10 mouse cellular contexts compared by ENCODE assay signal in genomic region chr4:40778656-40779055, GRCm38 (mm10). TPM values are rescaled to one million over a fixed set of nuclear protein-coding genes. Genes with fewer than 3 reads are reported as not detected.
DNase-seq lines count a peak whose midpoint lies in the region; ATAC-seq and TF ChIP-seq lines count a peak whose summit lies in the region.
"Had no signal": no experiment of that assay in that cellular context is flagged by ENCODE, and none has a peak within 500 bp of the region (broad histone marks: within the 10 kb centered on the region; RNA-seq: fewer than 3 reads in every experiment).

No protein-coding gene starts in this region.

- H3K4me1 ChIP-seq in lung, postnatal 0 days (ENCODE audit: insufficient read depth, low read depth, low read length), result peaks cover 3% of the 10 kb centered on the region; the same call in 1 of the 2 replicates
- H3K4me1 ChIP-seq in MEL (ENCODE audit: control insufficient read depth in 1 of 2, insufficient read depth in 2 of 2, low read length in 2 of 2), result peaks cover 8 to 54% of the 10 kb centered on the region in 2 experiments
- peaks cover 26% of the 10 kb centered on the region for H3K4me1 ChIP-seq in liver, postnatal 0 days (ENCODE audit: insufficient read depth)
- peaks cover 52% of the 10 kb centered on the region for H3K4me1 ChIP-seq in limb, embryonic 10.5 days

- peak; percentile 8 for TF ChIP-seq RAD21 in MEL (IDR thresholded peaks at IDR 0.05; ENCODE audit: low read depth, low read length)

- no peak overlapping the region for H3K4me2 ChIP-seq in lung, postnatal 0 days (replicated peaks; ENCODE audit: low read depth, low read length)
- H3K4me2 ChIP-seq in liver, postnatal 0 days (ENCODE audit: low read depth, low read length), result no peak overlapping the region

- H3K79me2 ChIP-seq in MEL (ENCODE audit: control insufficient read depth, insufficient read depth, low read length, poor library complexity), result no peaks in the 10 kb centered on the region

- H3K4me3 ChIP-seq in gastrocnemius, adult 2 months, result no peak overlapping the region
- H3K4me3 ChIP-seq in lung, postnatal 0 days (ENCODE audit: low read depth, low read length), result no peak overlapping the region
- H3K4me3 ChIP-seq in MEL (ENCODE audit: control insufficient read depth in 1 of 2, insufficient read depth in 1 of 2, low read depth in 2 of 2, low read length in 2 of 2), result no peak overlapping the region
- H3K4me3 ChIP-seq in liver, postnatal 0 days (ENCODE audit: low read depth, low read length), result no peak overlapping the region
- H3K4me3 ChIP-seq in limb, embryonic 10.5 days, result no peak overlapping the region

- no peak overlapping the region for H3K27ac ChIP-seq in gastrocnemius, adult 2 months
- H3K27ac ChIP-seq in lung, postnatal 0 days (ENCODE audit: low read length), result no peak overlapping the region
- no peak overlapping the region for H3K27ac ChIP-seq in MEL (ENCODE audit: control insufficient read depth, low read depth, low read length)
- no peak overlapping the region for H3K27ac ChIP-seq in liver, postnatal 0 days (ENCODE audit: low read depth)
- no peak overlapping the region for H3K27ac ChIP-seq in limb, embryonic 10.5 days

- TF ChIP-seq CTCF in gastrocnemius, adult 2 months (IDR thresholded peaks at IDR 0.05), result peak; percentile 61
- peak; percentile 44 for TF ChIP-seq CTCF in lung, postnatal 0 days (IDR thresholded peaks at IDR 0.05)
- peak; percentile 13 to 45 (median 29); a peak in 4 of 6 replicates for TF ChIP-seq CTCF in MEL (IDR thresholded peaks at IDR 0.05 in 2 of 3, conservative IDR thresholded peaks at IDR 0.05 in 1 of 3; ENCODE audit: control insufficient read depth in 1 of 3, insufficient read depth in 1 of 3, low read depth in 2 of 3, low read length in 3 of 3, poor library complexity in 1 of 3, severe bottlenecking in 1 of 3)
- TF ChIP-seq CTCF in liver, postnatal 0 days (IDR thresholded peaks at IDR 0.05; ENCODE audit: low read depth), result peak; percentile 36

- no peaks in the 10 kb centered on the region for H3K9me3 ChIP-seq in lung, postnatal 0 days (ENCODE audit: low read length)
- H3K9me3 ChIP-seq in MEL (replicated peaks; ENCODE audit: insufficient read depth, low read length), result no peaks in the 10 kb centered on the region
- H3K9me3 ChIP-seq in liver, postnatal 0 days (ENCODE audit: low read length), result no peaks in the 10 kb centered on the region
- no peaks in the 10 kb centered on the region for H3K9me3 ChIP-seq in limb, embryonic 10.5 days (replicated peaks)

- ATAC-seq in lung, postnatal 0 days, result no peak
- ATAC-seq in liver, postnatal 0 days, result no peak

- TF ChIP-seq EP300 in lung, postnatal 0 days (IDR thresholded peaks at IDR 0.05), result no peak
- TF ChIP-seq EP300 in MEL (IDR thresholded peaks at IDR 0.05; ENCODE audit: low read depth in 1 of 2, low read length in 2 of 2), result no peak
- no peak for TF ChIP-seq EP300 in liver, postnatal 0 days (IDR thresholded peaks at IDR 0.05; ENCODE audit: low read depth)

- no peaks in the 10 kb centered on the region for H3K36me3 ChIP-seq in lung, postnatal 0 days (ENCODE audit: insufficient read depth, low read length)
- H3K36me3 ChIP-seq in MEL (ENCODE audit: control insufficient read depth in 1 of 2, insufficient read depth in 2 of 2, low read length in 2 of 2), result peaks cover 0 to 43% of the 10 kb centered on the region in 2 experiments; a peak in 2 of 4 replicates
- no peaks in the 10 kb centered on the region for H3K36me3 ChIP-seq in liver, postnatal 0 days (replicated peaks; ENCODE audit: insufficient read depth, low read length)
- H3K36me3 ChIP-seq in limb, embryonic 10.5 days, result no peaks in the 10 kb centered on the region

- H3K27me3 ChIP-seq in lung, postnatal 0 days (replicated peaks; ENCODE audit: insufficient read depth, low read length), result no peaks in the 10 kb centered on the region
- no peaks in the 10 kb centered on the region for H3K27me3 ChIP-seq in MEL (ENCODE audit: control insufficient read depth in 1 of 2, insufficient read depth in 2 of 2, low read length in 2 of 2)
- no peaks in the 10 kb centered on the region for H3K27me3 ChIP-seq in liver, postnatal 0 days (ENCODE audit: insufficient read depth, low read length)
- H3K27me3 ChIP-seq in limb, embryonic 10.5 days (ENCODE audit: low read depth, poor library complexity, severe bottlenecking), result no peaks in the 10 kb centered on the region

- no peak overlapping the region for H3K9ac ChIP-seq in lung, postnatal 0 days (replicated peaks; ENCODE audit: low read depth)
- no peak overlapping the region for H3K9ac ChIP-seq in MEL (ENCODE audit: control insufficient read depth, low read depth, low read length, poor library complexity, severe bottlenecking)
- H3K9ac ChIP-seq in liver, postnatal 0 days (replicated peaks), result no peak overlapping the region

- intact Hi-C loops in gastrocnemius, adult 2 months (cut with DNase I), result loop anchor here (5.0 kb wide), 1 partner anchor 39 kb away; no protein-coding TSS in a partner anchor
- intact Hi-C loops in gastrocnemius, postnatal 14 days (cut with DNase I; ENCODE audit: low total_unique reads), result no loop called here
- intact Hi-C loops in gastrocnemius, postnatal 36 days (cut with DNase I), result loop anchor here (5.0 kb wide), 1 partner anchor 74 kb away; the partner anchor contains the start of gene B4galt1

- TF ChIP-seq POLR2A in MEL (IDR thresholded peaks at IDR 0.05; ENCODE audit: control insufficient read depth in 1 of 2, insufficient read depth in 1 of 2, low read depth in 1 of 2, low read length in 2 of 2, poor library complexity in 1 of 2), result no peak

- DNase-seq in gastrocnemius, adult 2 months, result peak; percentile 42
- no peak for DNase-seq in gastrocnemius, postnatal 14 days
- DNase-seq in lung, postnatal 0 days (ENCODE audit: low spot score), result no peak
- DNase-seq in lung, postnatal 25 days (ENCODE audit: low spot score), result no peak
- no peak for DNase-seq in MEL (ENCODE audit: low read depth, low spot score)
- no peak for DNase-seq in liver, postnatal 0 days
- DNase-seq in limb, embryonic 10.5 days (ENCODE audit: low spot score), result no peak
- DNase-seq in gastrocnemius, postnatal 36 days, result no peak
- DNase-seq: cerebellum, adult 11-12 months; right cerebral cortex, adult 18-20 months had no signal

- 84% methylated on average over 6 of the region's 6 CpGs for WGBS in lung, postnatal 0 days
- WGBS in liver, postnatal 0 days (ENCODE audit: insufficient replicate concordance), result 70% methylated on average over 6 of the region's 6 CpGs
- WGBS in limb, embryonic 10.5 days, result 88% methylated on average over 6 of the region's 6 CpGs

TF ChIP-seq in MEL, 35 proteins besides CTCF, POLR2A, EP300 and RAD21:
- TF ChIP-seq SMC3 (IDR thresholded peaks at IDR 0.05; ENCODE audit: low read depth, low read length) (peak; percentile 18; the same call in 1 of the 2 replicates), GABPA (IDR thresholded peaks at IDR 0.05; ENCODE audit: low read depth, low read length) (no peak)

RNA-seq across cellular contexts. Expression of gene Smu1, which starts 20.9 kb away (rescaled TPM):
- 10 to 100 TPM; 33.1 to 34.2 TPM for total RNA-seq in gastrocnemius, adult 2 months (2021)
- total RNA-seq in gastrocnemius, postnatal 14 days (2021), result 10 to 100 TPM; 28.8 to 29.4 TPM
- 88.4 and 89.0 TPM in 2 replicates for polyA plus RNA-seq in lung, postnatal 0 days (2015; fragmentation: Nextera tagmentation; extraction: Ambion mirVana)
- 124 TPM in 2 replicates for total RNA-seq in MEL (2012; rRNA removed)
- polyA plus RNA-seq in MEL (2012; ENCODE audit: insufficient read depth in 1 of 2, insufficient read length in 2 of 2, low read depth in 1 of 2, low replicate concordance in 2 of 2, missing spikeins in 1 of 2), result 100 to 1,000 TPM in 1 of 2 experiments, not detected in 1; 111 TPM
- 52.5 and 56.8 TPM in 2 replicates for polyA plus RNA-seq in liver, postnatal 0 days (2015; fragmentation: Nextera tagmentation; extraction: Ambion mirVana)
- 186 and 189 TPM in 2 replicates for polyA plus RNA-seq in limb, embryonic 10.5 days (2016; fragmentation: Nextera tagmentation; extraction: Ambion mirVana)
- 10 to 100 TPM; 23.7 to 28.3 TPM for total RNA-seq in gastrocnemius, postnatal 36 days (2021)

RNA-seq across cellular contexts. Expression of gene Dnaja1, which starts 56.7 kb away (rescaled TPM):
- 10 to 100 TPM; 42.7 to 77.1 TPM for total RNA-seq in gastrocnemius, adult 2 months (2021)
- total RNA-seq in gastrocnemius, postnatal 14 days (2021), result 10 to 100 TPM; 43.2 to 59.6 TPM
- 285 and 314 TPM in 2 replicates for polyA plus RNA-seq in lung, postnatal 0 days (2015; fragmentation: Nextera tagmentation; extraction: Ambion mirVana)
- 108 and 115 TPM in 2 replicates for total RNA-seq in MEL (2012; rRNA removed)
- 100 to 1,000 TPM; 355 to 482 TPM for polyA plus RNA-seq in MEL (2012; ENCODE audit: insufficient read depth in 1 of 2, insufficient read length in 2 of 2, low read depth in 1 of 2, low replicate concordance in 2 of 2, missing spikeins in 1 of 2)
- polyA plus RNA-seq in liver, postnatal 0 days (2015; fragmentation: Nextera tagmentation; extraction: Ambion mirVana), result 180 and 183 TPM in 2 replicates
- 546 and 555 TPM in 2 replicates for polyA plus RNA-seq in limb, embryonic 10.5 days (2016; fragmentation: Nextera tagmentation; extraction: Ambion mirVana)
- 10 to 100 TPM; 31.8 to 38.3 TPM for total RNA-seq in gastrocnemius, postnatal 36 days (2021)
